Mouse (Mus musculus): ENCODE data around the gene Lrrc57.
"Not testable (repeated sequence)": the region's sequence is repeated elsewhere in the genome, so short reads cannot be mapped to it uniquely, and the experiment has no call there.

Gene Lrrc57

DNA sequence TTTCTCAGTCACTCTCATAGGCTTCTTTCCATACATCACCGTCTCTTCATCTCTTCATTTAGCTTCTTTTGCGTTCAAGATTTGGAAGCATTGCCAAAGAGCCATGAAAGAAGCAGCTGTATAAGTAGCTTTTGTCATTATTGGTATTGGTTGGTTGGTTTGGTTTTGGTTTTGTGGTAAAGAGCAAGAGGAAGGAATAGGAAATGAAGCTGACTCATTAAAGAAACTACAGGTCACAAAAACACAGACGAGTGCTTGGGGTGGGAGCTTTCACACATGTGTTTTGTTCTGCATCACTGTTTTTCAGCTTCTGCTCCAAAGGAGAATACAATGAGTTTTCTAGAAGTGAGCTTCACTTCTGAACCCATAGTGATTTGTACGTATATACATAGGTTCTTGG lies 9.8 kb downstream of the Lrrc57 start:
- no peak for DNase-seq

DNA sequence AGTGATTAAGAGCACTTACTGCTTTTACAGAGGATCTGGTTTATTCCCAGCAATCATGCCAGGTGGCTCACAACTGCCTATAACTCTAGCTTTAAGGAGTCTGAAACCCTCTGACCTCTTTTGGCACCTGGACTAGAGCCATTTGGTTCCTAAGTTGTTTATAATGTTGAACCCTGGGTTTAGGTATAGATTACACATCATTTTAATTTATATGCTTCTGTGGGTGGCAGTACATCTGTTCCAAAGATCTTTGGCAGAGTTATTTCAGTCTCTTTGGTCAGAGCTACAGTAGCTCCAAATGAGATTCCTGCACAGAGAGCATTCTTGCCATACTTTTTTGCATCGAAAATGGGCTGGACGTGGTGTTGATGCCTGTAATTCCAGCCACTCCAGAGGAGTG lies 11.6 kb downstream of the Lrrc57 start:
- no peak for DNase-seq

DNA sequence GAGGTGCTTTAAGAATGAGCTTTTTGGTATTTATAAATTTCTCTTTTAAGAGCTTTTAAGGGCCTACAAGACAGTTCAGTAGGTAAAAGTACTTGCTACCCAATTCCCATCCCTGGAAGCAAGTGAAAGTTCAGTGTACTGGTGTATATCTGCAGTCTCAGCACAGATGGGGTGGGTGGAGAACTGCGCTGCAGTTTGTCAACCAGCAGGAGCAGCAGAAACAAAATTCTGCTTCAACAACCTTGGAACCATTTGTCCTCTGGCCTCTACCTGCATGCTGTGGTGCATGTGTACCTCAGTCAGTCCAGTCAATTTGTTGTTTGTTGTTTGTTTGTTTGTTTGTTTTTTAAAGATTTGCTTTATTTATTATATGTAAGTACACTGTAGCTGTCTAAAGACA lies 17.1 kb downstream of the Lrrc57 start:
- DNase-seq, result no peak

DNA sequence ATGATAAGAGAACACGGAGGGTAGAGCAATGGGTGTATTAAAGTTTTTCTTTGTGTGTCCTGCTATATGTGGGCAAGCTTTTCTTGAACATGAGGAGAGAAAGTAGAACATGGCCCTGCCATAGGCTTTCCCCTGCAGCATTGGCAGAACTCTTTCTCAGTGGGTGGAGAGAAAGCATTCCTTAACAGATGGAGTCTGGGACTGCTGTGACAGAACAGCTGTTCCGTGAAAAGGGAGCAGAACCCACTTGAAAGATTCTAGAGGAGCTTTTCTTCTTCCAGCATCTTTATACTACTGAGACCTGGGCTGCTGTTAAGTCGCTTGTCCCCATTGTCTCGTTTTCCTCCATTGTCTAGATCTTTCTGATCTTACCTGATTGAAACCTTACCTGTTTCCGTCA lies 19.6 kb downstream of the Lrrc57 start:
- DNase-seq, result no peak

DNA sequence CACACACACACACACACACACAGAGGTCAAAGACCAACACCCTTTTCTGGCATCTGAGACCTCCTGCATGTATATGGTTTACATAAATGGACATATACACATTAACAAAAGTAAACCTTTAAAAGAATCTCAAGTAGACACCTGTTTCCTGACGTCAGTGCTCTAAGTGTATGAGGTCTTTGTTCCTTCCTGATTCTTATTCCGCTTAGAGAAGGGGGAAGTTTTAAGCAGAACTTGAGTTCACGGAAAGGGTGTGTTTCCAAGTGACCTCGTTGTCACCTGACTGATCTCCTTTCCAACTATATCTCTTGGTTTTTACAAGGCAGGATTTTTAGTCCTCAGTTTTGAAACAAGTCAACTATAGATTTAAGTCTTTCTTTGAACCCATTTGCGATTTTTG lies 31.0 kb downstream of the Lrrc57 start:
- no peak for DNase-seq

DNA sequence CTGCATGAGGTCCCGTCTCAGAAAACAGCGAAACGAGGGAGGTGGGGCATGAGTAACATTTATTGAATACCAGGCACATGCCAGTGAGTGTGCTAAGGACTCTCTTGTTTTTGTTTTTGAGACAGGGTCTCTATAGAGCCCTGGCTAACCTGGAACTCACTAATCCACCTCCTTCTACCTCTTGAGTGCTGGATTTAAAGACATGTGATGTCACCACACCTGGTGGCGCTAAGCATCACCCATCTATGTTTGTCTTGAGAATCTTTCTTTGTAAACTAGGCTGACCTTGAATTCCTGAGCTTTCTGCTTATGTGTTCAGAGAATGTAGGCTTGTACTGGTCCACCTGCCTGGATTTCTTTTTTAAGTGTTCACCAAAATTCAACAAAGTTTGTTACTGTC lies 31.5 kb downstream of the Lrrc57 start:
- no peak for DNase-seq

DNA sequence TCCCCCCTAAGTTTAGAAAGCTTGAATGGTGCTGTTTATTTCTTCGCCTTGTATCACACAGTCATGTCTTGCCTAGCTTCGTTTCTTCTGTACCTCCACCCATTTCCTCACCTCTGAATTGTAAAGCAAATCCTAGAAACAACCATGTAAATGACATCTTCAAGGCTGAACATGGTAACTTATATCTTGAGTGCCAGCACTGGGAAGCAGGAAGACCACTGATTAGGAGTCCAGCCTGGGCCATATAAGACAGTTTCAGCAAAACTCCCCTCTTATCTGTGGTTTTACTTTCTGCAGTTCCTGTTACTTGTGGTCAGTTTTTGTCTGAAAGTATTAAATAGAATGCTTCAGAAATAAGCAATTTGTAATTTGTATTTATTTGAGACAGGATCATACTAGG lies 33.3 kb downstream of the Lrrc57 start:
- no peak for DNase-seq

DNA sequence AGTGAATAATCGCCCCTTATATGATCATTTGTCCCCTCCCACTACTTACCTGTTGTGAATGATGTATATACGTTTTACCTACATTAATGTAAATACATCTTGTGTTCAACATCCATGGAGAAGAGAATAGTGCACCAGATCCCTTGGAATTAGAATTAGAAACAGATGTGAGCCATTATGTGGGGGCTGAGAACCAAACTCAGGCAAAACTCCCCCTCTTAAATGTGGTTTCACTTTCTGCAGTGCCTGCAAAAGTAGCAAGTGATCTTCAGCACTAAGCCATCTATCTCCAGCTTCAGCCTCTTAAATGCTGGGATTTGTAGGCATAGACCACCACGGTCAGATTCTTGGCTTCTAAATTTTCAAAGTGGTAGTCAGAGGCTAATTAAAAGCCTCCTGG lies 34.2 kb downstream of the Lrrc57 start:
- DNase-seq, result no peak

DNA sequence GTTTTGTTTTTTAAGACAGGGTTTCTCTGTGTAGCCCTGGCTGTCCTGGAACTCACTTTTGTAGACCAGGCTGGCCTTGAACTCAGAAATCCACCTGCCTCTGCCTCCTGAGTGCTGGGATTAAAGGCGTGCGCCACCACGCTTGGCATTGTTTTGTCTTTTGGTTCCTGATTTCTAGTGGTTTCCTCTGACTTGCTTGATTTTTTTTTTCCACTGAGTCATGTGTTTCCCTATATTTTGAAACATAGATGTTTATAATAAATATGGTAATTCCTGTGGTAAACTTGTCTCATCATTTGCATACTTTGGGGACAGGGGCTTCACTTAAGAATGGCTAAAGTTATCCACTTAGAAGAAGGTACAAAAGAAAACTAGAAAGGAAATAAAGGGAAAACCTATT lies 37.2 kb downstream of the Lrrc57 start:
- not testable (repeated sequence) for DNase-seq

DNA sequence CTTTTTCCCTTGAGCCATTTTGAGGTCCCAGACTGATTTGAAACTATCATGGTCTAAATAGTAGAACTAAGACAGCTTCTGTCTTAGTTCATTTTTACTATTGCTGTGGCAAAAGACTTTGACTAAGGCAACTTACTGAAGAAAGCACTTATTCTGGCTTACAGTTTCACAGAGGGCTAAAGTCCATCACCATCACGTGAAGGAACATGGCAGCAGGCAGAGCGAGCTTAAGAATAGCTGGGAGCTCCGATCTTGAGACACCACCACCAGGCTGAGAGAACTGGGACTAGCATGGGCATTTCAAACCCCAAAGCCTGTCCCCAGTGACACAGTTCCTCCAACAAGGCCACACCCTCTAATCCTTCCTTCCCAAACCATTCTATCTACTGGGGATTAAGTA lies 38.2 kb downstream of the Lrrc57 start:
- no peak for DNase-seq

DNA sequence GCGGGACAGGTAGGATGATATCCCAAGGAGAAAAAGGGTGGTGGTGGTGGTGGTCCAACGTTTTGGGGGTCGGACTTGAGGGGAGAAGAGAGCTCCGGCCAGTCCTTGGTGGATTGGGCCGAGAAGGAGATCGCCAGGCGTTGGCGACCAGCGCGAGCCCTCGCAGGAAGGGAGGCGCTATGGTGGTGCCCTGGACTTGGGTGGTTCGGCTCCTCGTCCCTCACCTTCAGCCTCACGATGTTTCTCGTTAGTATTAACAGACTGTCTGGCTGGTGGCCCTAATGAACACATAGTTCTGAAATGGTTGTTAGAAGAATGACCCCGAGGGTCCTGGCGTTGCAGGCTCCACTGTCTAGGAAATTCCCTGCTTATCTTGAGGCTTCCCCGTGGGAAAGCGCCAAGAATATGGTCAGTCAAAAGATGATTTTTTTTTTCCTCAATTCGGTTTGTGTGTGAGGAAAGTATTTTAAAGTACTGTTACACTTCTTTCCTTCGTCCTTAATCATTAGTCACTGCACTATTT lies 41.5 kb downstream of the Lrrc57 start:
- no peak for DNase-seq

DNA sequence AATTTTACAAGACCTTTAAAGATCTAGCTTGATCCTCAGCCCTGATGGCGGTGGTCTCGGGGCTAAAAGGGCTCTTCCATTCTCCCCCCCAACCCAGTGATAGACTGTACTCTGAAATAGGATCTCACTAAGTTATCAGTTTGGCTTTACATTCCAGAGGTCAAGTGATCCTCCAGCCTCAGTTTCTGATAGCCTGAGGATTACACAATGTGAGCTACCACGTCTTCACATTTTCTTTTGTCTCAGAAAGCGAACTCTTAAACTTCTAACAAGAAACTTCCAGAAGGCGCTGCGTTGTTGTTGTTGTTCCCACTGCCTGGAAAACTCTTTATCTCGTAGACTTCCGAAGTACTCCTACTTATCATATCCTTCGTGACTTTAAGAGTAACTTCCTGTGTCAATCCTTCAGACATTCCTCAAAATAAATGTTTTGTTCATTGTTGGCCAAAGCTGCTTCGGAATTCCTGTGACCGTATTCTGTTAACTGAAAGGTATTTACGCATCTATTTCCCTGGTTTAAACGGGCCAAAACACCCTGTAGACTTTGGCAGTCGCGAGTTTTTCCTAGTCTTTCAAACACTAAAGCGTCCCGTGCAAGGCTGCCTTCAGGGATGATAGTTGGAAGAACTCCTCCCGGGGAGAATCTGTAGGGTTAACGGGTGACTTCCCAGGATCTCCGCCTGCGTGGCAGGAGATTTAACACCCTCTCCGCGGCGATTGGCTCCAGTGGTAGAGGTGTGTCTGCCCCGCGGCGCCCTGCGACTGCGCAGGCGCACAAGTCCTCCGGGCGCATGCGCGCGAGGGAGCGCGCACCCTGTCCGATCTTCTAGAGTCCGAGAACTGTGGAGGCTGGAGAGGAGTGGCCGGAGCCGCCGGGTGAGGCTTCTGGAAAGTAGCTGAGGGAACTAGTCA lies 42.2 kb downstream of the Lrrc57 start, which contains the start of gene Snap23:
Snap23 (plus strand) TSS at position 786 of the 912 bp plus-strand sequence.
- peak; percentile 90 for DNase-seq

DNA sequence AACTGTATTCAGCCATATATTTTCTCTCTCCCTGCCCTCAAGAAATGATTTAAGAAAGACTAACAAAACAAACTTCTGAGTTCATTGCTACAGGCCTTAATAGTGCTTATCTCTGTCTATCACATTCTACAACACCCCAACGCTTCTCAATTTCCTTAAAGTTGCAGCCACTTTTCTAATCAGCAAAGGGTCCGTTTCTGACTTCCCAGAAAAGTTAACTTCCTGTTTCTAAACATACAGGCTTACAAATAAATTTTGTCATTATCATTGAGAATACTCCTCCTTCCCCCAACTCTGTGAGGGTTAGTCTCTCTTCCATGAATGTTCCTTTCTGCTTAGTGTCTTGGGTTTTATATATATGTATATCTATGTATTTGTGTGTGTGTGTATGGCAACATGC lies 44.0 kb downstream of the Lrrc57 start:
- no peak for DNase-seq

DNA sequence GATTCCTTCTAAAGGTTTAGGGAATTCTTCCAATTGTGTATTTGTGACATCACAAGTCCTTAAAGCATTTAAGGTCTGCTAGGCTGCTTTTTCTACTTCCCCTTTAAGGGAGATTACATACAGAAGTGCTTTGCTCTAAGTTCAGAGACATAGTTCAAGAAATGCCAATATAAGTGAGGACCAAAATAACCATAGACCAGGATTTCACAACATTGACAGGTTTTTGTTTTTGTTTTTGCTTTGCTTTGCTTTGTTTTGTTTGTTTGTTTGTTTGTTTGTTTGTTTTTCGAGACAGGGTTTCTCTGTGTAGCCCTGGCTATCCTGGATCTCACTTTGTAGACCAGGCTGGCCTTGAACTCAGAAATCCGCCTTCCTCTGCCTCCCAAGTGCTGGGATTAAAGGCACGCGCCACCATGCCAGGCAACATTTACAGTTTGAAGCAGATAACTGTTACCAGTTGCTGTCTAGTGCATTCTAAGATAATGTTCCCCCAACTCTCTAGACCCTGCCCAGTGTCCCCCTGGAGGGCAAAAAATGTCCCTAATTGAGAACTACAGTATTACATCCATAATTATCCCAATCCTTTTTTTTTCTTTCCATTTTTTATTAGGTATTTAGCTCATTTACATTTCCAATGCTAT lies 44.7 kb downstream of the Lrrc57 start:
- not testable (repeated sequence) for DNase-seq

DNA sequence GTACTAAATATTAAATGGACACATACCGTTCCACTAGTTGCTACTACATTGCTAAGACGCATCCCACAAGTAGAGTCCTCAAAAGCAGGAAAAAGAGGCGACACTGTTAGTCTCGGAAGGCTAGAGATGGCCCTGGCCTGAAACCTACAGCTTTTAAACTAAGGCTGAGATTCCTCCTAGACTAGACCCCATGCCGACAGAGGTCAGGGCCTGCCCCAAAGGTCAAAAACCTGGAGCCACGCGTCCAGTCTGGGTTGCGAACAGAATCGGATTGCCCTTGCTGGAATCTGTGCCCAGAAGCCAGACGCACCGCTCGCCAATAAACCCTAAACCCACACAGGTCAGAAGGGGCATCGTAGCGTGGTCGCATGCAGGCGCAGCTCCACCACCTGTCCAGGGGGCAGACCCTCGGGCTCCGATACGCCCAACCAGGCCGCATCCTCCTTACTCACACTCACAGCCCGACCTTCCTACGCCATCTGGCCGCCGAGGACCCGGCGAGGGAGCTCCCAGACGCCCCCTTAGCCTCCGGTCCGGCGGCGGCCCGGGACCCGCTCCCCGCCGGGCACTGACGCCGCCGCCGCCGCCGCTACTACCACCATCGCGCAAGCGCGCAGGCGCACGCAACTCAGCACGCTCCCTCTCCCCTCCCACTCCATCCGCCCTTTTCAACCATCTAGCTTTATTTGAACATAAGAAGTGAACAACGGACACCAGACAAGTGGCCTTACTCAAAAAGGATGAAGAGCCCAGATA lies 45.9 kb downstream of the Lrrc57 start, which contains the start of gene Zfp106:
Zfp106 (minus strand) TSS at position 609 of the 756 bp plus-strand sequence.
- DNase-seq, result peak; percentile 92

DNA sequence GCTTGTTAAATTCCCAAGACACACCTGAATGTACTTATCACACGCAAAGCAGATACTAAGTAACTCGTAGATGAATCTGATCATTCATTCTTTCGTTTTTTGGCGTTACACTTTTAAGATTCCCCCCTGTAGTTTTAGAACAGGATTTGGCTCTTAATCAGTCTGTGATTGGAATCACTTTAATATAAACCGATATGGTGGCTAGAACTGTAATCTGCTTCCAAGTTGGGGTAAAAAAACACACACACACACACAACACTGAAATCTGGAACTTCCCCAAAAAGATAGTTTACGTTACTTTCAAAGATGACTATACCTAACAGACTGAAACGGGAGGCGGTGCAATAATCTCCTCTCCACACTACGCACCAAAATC lies 46.5 kb downstream of the Lrrc57 start:
- no peak for DNase-seq

DNA sequence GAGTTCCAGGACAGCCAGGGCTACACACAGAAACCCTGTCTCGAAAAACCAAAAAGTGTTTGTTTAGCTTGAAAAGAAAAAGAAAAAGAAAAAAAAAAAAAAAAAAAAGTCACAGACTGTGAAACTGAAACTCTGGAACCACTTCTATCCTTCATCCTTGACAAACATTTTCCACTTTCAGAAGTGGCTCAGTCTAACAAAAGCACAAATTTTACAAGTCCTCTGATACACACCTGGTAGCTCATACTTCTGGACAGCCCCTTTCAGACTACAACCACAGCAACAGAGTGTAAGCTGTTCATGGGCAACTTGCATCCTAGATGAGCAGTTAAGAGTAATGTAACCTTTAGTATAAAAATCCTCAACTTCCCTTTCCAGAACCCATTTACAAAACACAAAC lies 47.8 kb downstream of the Lrrc57 start:
- no peak for DNase-seq

DNA sequence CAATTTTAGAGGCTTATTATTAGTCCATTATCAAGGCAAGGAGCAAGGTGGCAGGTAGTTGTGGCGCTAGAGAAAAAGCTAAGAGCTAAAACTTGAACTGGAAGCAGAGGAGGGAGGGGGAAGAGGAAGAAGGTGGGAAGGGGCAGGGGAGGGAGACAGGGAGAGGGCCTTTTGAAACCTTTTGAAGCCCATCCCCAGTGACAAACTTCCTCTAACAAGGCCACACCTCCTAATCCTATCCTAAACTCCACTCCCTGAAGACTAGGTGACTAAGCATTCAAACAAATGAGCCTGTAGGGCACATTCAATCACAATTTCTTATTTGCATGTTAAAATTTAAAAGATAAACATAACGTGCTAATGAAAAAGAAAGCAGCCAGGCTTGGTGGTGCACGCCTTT lies 50.5 kb downstream of the Lrrc57 start:
- DNase-seq, result no peak

DNA sequence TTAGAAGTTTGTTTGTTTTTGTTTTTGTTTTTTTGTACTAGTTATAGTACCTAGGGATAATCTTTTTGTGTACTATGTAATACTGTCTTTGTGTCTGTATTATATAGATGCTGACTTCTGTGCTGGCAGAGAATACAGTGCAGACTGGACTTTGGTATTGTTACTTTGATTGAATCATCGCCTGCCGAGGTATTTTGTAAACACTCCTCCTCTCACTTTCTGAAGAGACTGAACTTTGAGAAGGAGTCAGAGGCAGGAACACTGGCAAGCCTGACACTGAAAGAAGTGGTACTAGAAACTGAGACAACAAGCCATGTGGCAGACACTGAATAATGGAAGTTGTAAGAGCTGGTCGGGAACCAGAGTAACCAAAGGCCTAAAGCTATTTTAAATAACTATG lies 52.5 kb downstream of the Lrrc57 start:
- no peak for DNase-seq
